Mouse (Mus musculus) heart, embryonic 10.5 days (tissue): Measurements from ENCODE around the gene Zkscan16. TPM values are rescaled to one million over a fixed set of nuclear protein-coding genes. Genes with fewer than 3 reads are reported as not detected.

Source experiments
- DNase-seq: peaks from one replicate; pipeline ENCODE4 v3.0.0-alpha.2; 2017; ENCODE audit warnings: low spot score
- H3K27ac ChIP-seq: fragments of 300-500 bp; sonication (generic); 2 replicates; pipeline ENCODE4 v1.5.1; 2016; ENCODE audit warnings: mild to moderate bottlenecking
- H3K27me3 ChIP-seq: fragments of 300-500 bp; sonication (generic); 2 replicates; pipeline ENCODE4 v1.6.1; 2016; ENCODE audit warnings: mild to moderate bottlenecking; ENCODE audit not compliant: poor library complexity, insufficient read depth, severe bottlenecking
- H3K36me3 ChIP-seq: fragments of 300-500 bp; sonication (generic); 2 replicates; pipeline ENCODE4 v1.6.1; 2016; ENCODE audit warnings: mild to moderate bottlenecking, moderate library complexity
- H3K4me1 ChIP-seq: fragments of 300-500 bp; sonication (generic); 2 replicates; pipeline ENCODE4 v1.6.1; 2016; ENCODE audit warnings: mild to moderate bottlenecking
- H3K4me3 ChIP-seq: fragments of 300-500 bp; sonication (generic); 2 replicates; pipeline ENCODE4 v1.5.1; 2016; ENCODE audit warnings: mild to moderate bottlenecking, moderate library complexity
- H3K9me3 ChIP-seq: fragments of 300-500 bp; sonication (generic); 2 replicates; pipeline ENCODE4 v1.6.1; 2016; ENCODE audit warnings: mild to moderate bottlenecking, moderate library complexity
- whole genome bisulfite sequencing: fragments of 180-500 bp; shearing (Covaris S2); methylation state at CpG from one replicate; pipeline ENCODE4 v1.1.7; 2016; 5-methylcytosine and 5-hydroxymethylcytosine counted together
- polyA plus RNA-seq: library from polyadenylated mRNA; unstranded; fragments of >200 nt; fragmentation: Nextera tagmentation; extraction: Ambion mirVana; gene quantifications from 2 replicates; pipeline ENCODE4 v1.2.1, GENCODE M21; 2016

Zkscan16 gene
- 0.28 and 0.38 TPM in 2 replicates for polyA plus RNA-seq

DNA sequence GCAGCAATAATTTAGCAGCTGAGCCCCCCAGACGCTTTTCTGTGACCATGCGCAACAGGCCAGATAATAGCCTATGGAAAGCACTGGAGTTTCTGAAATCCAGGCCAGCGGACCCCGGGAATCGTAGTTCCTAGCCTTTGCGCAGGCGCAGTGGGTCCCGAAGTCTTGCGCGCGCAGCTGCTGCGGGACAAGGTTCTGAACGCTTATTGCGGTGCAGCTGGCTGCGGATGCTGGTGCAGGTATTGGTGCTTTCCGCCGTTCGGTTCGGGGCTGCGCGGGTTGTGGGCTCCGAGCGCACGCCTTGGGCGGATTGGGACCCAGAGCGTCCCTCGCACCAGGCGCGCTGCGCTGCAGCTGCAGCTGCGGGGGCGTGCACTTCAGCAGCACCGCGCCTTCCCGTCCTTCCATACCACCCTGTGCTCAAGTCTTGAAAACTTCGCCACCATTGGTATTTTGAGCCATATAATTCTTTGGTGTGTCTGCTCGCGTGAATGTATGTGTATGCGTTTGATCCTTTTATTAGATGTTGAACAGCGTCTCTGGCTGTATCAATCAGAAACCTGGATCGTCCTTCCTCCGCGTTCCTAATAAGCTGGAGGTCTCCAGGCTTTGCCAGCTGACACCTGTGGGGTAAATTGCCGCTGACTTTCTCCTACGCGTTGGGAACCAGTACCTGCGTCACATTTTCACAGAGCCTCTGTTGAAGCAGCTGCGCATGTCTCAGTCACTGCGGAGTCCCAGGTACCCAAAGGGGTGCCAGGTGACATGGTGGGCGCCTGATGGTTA, at the start of gene Zkscan16:
TSS of gene Zkscan16 (plus strand) at position 209 of the 786 bp plus-strand sequence.
- 2% methylated on average over 50 of the region's 50 CpGs for WGBS

DNA sequence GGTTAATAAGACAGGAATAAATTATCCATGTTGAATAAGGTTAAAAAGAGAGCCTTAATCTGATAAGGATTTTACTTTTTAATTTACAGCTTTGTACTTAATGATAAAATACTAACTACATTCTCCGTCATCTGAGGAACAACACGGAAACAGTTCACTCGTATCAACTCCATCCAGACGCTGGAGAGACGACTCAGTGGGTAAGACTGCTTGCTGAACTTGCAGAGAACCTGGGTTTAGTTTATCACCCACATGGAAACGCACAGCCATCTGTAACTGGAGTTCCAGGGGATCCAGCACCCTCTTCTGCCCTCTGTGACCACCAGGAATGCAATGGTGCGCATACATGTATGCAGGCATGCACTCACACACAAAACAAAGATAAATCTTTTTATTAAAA, 49.0 kb upstream of the Zkscan16 start:
- DNase-seq, result no peak
- 78% methylated on average over 7 of the region's 7 CpGs for WGBS
- no peak overlapping the region for H3K27ac ChIP-seq
- peaks cover 8% of the 10 kb centered on the region; the same call in 1 of the 2 replicates for H3K4me1 ChIP-seq
- no peak overlapping the region for H3K4me3 ChIP-seq
- H3K9me3 ChIP-seq, result no peaks in the 10 kb centered on the region
- no peaks in the 10 kb centered on the region for H3K27me3 ChIP-seq
- H3K36me3 ChIP-seq, result no peaks in the 10 kb centered on the region

More for the DNA sequence above, at the start of gene Zkscan16:
- H3K27ac ChIP-seq, result peak within 1 kb of the TSS; percentile 82
- no peaks in the 10 kb centered on the region for H3K36me3 ChIP-seq
- DNase-seq, result peak; percentile 85
- peak within 1 kb of the TSS; percentile 80 for H3K4me3 ChIP-seq
- peaks cover 33% of the 10 kb centered on the region for H3K27me3 ChIP-seq
- H3K9me3 ChIP-seq, result no peaks in the 10 kb centered on the region
- peaks cover 10% of the 10 kb centered on the region; the same call in 1 of the 2 replicates for H3K4me1 ChIP-seq

DNA sequence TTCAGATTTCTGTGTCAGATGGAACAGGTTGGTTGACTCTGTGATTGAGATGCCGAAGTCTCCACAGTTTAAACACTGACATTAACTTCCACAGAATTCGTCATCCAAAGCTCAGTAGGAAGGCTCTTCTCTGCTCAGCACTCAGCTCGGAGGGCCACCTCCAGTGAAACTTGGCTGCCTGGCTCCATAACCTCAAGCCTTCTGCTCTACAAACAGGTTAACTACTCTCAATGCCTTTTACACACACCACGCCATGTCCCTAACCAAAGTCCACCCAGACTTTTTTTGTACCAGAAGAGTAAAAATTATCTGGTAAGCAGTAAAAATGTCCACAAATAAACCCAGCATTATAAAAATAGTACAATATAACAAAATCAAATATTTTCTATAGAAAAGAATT, 46.0 kb upstream of the Zkscan16 start:
- 80% methylated on average over 4 of the region's 4 CpGs for WGBS
- Histone ChIP-seq H3K36me3 (no peaks in the 10 kb centered on the region), H3K9me3 (no peaks in the 10 kb centered on the region), H3K27me3 (no peaks in the 10 kb centered on the region), H3K4me3 (no peak overlapping the region), H3K4me1 (0 out of 2 replicates have a peak, but pooled peaks cover 4% of the 10 kb centered on the region), H3K27ac (no peak overlapping the region)
- DNase-seq, result no peak

DNA sequence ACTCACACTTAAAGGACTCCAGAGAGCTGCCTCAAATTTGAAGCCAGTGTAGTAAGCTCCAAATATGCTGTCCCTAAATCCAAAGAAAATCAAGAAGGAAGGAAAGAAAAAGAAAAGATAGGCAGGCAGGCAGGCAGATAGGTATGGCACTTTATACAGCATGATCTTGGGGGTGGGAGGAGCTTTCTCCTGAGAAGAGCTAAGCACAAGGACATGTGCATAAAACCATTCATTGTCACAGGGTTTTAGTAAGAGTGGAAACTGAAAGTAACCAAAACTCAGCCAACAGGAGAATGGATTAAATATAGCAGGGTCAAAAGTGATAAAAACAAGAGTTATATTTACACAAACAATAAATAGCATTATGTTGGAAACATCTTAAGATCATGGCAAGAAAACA, 45.1 kb upstream of the Zkscan16 start:
- no peak overlapping the region for H3K27ac ChIP-seq
- DNase-seq, result no peak
- H3K27me3 ChIP-seq, result no peaks in the 10 kb centered on the region
- H3K36me3 ChIP-seq, result no peaks in the 10 kb centered on the region
- H3K4me3 ChIP-seq, result no peak overlapping the region
- H3K4me1 ChIP-seq, result 0 out of 2 replicates have a peak, but pooled peaks cover 4% of the 10 kb centered on the region
- no peaks in the 10 kb centered on the region for H3K9me3 ChIP-seq

DNA sequence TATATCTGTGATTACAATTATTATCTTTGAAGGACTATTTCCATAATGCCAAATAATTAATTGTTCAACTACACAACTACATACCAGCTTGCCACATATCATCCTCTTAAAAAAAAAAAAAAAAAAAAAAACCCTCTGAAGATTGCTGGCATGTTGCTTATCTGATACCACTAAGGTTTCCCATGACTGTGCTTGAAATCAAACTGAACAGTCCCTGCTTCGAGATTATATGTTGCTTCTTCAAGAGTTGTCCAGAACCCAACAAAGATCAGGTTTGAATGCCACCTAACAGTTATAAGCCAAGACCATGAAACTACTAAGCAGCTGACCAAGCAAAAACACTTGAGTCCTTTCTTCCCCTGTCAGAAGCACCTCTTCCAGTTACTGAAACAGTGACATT, 36.0 kb upstream of the Zkscan16 start:
- 74% methylated on average over 1 of the region's 1 CpGs for WGBS
- H3K4me1 ChIP-seq, result peaks cover 4% of the 10 kb centered on the region

DNA sequence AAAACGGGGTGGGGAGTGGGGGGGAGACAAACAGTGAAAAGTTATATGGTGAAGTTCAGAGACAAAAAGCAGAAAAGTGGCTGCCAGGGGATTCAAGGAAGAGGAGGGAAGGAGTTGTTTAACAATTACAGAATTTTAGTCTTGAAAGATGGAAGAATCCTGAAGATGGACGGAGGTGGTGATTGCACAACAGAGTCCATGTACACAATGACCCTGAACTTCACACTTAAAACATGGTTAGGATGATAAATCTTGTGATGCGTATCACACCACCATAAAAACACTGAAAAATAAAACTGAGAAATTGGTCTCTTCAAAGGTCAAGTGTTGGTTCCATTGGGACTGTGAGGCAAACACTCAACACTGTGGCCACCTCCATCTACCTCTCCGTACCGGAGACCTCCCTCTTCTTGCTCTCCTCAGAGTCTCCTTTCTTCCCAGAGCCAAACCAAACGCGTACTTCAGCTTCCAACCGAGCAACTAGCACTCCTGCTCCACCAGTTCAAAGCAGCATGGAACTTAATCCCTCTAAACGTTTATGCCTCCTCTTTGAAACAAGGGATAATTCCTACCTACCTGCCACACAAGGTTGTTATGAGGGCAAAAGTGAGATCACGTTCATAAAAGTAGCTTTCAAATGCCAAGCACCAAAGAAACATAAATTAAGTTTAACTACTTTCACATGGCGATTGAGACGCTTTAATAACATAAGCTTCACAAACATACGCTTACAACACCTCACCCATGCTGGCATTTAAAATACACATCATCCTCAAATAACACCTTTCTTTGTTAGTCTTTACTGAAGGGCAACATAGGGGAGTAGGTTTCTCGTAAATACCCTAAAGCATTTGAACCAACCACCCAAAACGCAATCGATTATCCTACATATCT, 33.0 kb upstream of the Zkscan16 start:
- no peaks in the 10 kb centered on the region for H3K36me3 ChIP-seq
- no peaks in the 10 kb centered on the region for H3K27me3 ChIP-seq
- no peaks in the 10 kb centered on the region for H3K9me3 ChIP-seq
- H3K4me1 ChIP-seq, result peaks cover 12% of the 10 kb centered on the region
- WGBS, result 35% methylated on average over 16 of the region's 16 CpGs
- peak overlapping the region; percentile 98 for H3K4me3 ChIP-seq
- peak overlapping the region; percentile 99 for H3K27ac ChIP-seq
- no peak for DNase-seq

More for the DNA sequence above, 36.0 kb upstream of the Zkscan16 start:
- Histone ChIP-seq H3K4me3 (no peak overlapping the region), H3K36me3 (no peaks in the 10 kb centered on the region), H3K27ac (no peak overlapping the region), H3K9me3 (no peaks in the 10 kb centered on the region), H3K27me3 (no peaks in the 10 kb centered on the region)
- no peak for DNase-seq

DNA sequence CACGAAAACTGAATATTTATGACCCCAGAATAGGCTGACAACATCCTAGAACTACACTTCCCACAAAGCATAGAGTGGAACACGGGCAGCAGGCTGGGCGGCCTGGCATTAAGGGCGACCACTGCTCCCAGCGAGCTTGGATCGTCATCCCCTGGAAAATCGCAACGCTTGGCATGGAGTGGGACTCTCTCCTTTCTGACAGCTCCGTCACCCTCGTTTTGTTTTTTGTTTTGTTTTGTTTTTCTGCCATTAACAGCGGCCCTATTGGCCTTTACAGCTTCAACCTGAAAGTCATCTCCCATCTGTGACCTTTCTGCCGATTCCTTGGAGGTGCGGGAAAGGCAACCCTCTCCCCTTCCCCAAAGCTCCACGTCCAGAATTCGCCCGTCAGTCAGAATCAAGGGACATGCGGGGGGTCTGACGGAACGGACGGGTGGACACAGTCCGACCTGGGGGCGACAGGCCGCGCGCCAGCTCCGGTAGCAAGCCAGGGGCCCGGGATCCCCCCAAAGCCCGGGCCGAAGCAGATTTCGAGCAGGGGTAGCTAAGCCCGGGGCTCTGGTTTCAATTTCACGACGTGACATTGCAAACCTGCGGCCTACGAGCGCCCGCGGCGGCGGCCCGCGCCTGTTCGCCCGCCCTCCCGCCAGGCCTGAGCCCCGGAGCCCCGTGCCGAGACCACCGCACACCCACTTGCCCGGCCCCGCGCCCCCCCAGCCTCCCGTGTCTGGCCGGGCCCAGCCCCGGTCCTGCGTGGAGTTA, 32.2 kb upstream of the Zkscan16 start:
- Histone ChIP-seq H3K36me3 (no peaks in the 10 kb centered on the region), H3K27ac (peak overlapping the region; percentile 99), H3K27me3 (no peaks in the 10 kb centered on the region), H3K4me1 (peaks cover 12% of the 10 kb centered on the region), H3K4me3 (peak overlapping the region; percentile 98), H3K9me3 (no peaks in the 10 kb centered on the region)
- peak; percentile 86 for DNase-seq
- under 1% methylated on average over 56 of the region's 56 CpGs for WGBS

DNA sequence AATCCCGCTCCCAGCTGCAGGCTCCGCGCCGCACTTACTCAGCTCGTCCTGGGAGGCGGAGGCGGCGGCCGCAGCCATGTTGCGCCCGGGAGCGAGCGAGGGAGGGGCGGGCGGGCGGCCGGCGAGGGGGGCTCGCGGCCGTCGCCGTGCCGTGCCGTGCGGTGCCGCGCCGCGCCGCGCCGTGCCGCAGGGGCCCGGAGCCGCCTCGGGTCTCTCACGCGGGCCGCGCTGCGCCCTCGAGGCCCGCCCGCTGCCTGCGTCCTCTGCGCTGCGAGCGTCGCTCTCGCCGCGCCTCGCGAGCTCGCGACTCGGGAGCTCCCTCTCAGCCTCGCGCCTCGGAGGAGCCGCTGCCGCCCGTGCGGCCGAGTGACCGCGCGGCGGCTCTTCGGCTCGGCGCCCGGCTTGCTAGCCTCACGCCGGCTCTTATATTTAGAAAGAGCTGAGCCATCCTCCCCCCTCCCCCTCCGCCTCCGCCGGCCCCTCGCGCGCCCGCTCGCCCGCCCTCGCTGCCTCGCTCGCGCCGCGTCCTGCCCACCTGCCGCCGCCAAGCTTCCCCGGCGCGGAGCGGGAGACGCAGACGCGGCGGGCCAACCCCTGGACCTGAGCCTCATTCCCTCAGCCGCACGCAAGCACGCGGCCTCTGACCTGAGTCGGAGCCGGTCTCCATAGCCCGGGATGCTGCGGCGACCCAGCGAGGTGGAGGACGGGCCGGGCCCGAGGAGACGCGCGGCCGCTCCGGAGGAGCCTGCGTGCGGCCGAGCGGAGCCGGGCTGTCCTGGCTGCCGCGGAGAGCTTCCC, 31.4 kb upstream of the Zkscan16 start:
- Histone ChIP-seq H3K36me3 (no peaks in the 10 kb centered on the region), H3K27ac (peak overlapping the region; percentile 99), H3K4me1 (peaks cover 12% of the 10 kb centered on the region), H3K4me3 (peak overlapping the region; percentile 98), H3K27me3 (no peaks in the 10 kb centered on the region), H3K9me3 (no peaks in the 10 kb centered on the region)
- peak; percentile 80 for DNase-seq
- 1% methylated on average over 124 of the region's 126 CpGs for WGBS

DNA sequence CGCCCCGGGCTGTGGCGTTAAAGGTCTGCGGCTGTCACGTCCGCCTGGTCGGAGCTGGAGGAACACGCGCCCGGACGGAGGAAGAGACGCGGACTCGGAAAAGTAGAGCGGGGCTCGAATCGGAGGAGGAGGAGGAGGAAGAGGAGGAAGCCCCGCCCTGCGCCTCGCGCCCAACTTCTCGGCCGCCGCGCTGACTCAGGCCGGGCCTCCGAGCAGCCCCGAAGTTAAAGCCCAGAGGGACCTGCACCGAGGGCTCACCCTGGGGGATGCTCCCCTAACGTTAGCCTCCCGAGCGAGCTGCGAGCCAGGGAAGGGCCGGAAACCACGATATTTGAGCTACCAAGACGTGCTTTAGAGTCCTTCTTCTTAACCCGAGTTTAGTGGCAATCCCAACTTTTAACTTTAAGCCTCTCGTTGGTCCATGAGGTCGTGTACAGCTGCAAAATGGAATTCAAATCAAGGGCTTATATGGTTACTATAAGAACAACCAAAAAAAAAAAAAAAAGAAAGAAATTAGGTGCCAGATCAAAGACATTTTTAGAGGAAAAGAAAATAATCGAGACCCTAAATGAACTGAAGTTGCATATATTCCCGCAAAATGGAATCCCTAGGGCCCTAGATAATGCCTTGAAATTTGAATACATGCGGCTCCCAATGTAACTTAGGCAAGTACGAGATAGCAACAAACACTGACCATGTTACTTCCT, 30.6 kb upstream of the Zkscan16 start, which contains the start of gene Ecpas:
TSS of gene Ecpas (minus strand) at position 121 of the 707 bp plus-strand sequence.
- no peaks in the 10 kb centered on the region for H3K9me3 ChIP-seq
- H3K4me3 ChIP-seq, result peak within 1 kb of the TSS; percentile 98
- H3K4me1 ChIP-seq, result peaks cover 12% of the 10 kb centered on the region
- H3K36me3 ChIP-seq, result no peaks in the 10 kb centered on the region
- 4% methylated on average over 43 of the region's 43 CpGs for WGBS
- H3K27me3 ChIP-seq, result no peaks in the 10 kb centered on the region
- DNase-seq, result peak; percentile 93
- H3K27ac ChIP-seq, result peak within 1 kb of the TSS; percentile 99

DNA sequence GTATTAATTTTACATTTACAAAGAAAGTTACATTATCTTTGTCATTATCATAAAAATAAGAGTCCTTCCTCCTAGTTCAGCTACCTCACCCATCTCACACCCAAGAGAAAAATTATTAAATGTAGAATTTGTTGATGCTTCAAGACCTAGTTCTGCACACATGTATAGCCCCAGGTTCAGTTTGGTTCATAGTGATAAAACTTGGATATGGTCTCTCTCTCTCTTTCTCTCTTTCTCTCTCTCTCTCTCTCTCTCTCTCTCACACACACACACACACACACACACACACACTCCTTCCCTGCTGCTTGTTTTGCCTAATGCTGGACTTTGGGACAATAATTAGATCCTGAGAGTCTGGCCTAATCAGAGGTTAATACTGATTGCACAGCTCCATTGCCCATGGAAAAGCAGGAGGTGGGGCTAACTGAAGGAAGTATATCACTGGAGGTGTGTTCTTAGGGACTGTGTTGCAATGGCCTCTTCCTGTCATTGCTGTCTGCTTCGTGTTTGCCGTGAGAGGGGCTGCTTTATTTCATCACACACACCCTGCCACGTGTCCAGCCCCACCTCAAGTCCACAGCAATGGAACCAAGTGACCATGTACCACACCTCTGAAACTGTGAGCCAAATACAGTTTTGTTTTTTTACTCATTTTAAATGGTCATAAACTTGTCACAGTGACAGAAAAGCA, 29.9 kb upstream of the Zkscan16 start:
- 38% methylated on average over 3 of the region's 3 CpGs for WGBS
- Histone ChIP-seq H3K36me3 (no peaks in the 10 kb centered on the region), H3K4me1 (peaks cover 12% of the 10 kb centered on the region), H3K27me3 (no peaks in the 10 kb centered on the region), H3K4me3 (0 out of 2 replicates have a peak overlapping the region, but pooled peaks have one; percentile 98), H3K27ac (peak overlapping the region; percentile 99; the same call in 1 of the 2 replicates), H3K9me3 (no peaks in the 10 kb centered on the region)
- DNase-seq, result no peak
